Mouse (Mus musculus): ENCODE data around the gene Tmem243. TPM values are rescaled to one million over a fixed set of nuclear protein-coding genes. Genes with fewer than 3 reads are reported as not detected.

Tmem243 gene
- total RNA-seq, 2 experiments from 2014 or later = 10.0 to 12.3 TPM

GRCm38 (mm10) chr5:9173295-9173694 is 72.8 kb downstream of the Tmem243 start:
- DNase-seq = no peak

GRCm38 (mm10) chr5:9186467-9186866 is 86.0 kb downstream of the Tmem243 start:
- DNase-seq = no peak

Other genes starting within 250 kb of the Tmem243 start
- gene Abcb4, start 207.0 kb upstream of the Tmem243 start, total RNA-seq (2021) = 10 to 100 TPM; 18.7 to 21.0 TPM
- gene Crot, start 103.3 kb upstream of the Tmem243 start, total RNA-seq (2021) = 10 to 100 TPM; 19.5 to 20.5 TPM
- gene Dmtf1, start 61.1 kb downstream of the Tmem243 start, total RNA-seq (2021) = 10 to 100 TPM; 10.1 to 12.3 TPM
- gene 9330182L06Rik, start 165.4 kb downstream of the Tmem243 start, total RNA-seq (2021) = under 1 TPM; 0.27 to 0.33 TPM